Mouse (Mus musculus): ENCODE data around the gene Ss18l2.

The Ss18l2 gene

DNA sequence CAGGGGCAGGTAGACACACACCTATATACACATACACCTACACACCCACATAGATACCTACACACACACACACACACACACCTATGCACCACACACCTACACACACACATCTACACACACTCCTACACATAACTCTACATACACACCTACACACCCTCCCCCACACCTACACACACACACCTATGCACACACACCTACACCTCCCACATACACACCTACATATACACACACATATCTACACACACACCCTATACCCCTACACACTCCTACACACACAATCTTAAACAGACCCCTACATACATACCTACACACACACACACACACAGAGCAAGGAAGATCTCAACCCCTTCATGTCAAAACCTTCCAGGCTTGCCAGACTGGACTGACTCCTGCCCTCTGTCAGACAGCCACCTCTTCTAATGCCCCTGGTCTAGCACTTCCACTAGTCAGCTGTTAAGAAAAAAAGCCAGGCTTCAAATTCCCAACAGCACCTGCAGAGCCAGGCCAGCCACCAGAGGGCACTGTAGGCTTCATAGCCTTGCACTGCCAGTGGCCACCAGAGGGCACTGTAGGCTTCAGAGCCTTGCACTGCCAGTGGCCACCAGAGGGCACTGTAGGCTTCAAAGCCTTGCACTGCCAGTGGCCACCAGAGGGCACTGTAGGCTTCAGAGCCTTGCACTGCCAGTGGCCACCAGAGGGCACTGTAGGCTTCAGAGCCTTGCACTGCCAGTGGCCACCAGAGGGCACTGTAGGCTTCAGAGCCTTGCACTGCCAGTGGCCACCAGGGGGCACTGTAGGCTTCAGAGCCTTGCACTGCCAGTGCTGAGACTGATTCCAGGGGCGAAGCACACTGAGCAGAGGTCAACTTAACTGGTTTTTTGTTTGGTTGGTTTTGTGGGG lies 12.7 kb upstream of the Ss18l2 start:
- peak in 1 of 2 experiments; percentile 49 for DNase-seq (ENCODE audit: low spot score in 2 of 2)

DNA sequence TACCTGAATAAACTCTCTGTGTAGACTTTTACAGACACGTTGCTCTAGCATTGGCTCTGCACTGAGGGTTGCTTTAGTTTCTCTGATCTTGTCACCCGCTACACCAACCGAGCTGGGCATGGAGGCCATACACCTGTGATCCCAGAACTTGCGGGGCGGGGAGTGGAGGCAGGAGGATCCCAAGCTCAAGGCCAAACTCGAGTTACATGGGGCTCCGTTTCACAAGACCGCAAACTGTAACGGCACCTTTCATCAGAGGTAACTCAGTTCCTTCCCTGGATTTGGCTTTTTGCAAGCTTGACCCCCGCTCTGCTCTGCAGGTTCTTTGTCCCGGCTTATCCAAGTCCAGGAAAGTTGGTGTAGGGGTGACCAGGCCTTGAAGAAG lies 5.9 kb upstream of the Ss18l2 start:
- no peak for DNase-seq (ENCODE audit: low spot score in 2 of 2)

DNA sequence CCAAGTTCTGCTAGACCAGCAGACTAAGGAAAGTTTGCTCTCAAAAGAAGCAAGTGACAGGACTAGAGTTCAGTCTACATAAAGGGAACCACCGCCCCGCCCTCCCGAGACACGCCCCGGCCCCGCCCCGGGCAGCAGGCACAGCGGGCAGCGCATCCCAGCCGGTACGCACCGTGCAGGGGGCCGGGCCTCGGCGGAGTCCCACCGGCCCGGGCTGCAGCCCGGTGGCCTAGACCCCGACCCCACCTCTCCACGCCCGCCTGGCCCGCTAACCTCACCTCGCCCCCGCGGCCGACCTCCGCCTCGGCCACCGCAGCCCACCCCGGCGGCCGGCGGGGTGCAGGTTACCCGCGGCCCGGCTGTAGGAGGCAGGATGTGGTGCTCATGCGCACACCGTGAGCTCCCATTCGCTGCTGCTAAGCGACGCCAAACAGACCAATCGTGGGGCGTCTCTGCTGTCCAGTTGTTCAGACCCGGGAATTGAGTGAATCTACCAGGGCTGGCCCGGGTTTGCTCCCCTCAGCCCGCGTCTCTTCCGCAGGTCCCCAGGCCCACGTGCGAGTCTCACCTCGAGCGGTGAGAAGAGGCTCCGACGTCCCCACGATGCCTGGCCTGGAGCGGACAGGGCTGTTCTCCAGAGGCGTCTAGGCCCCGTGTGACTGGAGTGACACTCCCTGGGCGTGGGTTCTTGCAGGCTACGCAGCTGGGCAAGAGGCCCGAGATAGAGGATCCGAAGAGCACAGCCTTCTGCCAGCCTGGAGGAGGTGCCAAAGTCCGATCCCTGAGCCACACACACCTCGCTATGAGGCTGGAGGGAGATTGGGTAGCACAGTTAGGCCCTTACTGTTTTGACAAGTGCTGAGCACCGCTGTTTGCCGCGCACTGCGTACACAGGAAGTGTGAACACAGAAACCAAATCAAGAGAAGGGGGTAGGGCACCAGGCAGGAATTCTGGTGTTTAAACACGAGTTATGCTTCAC lies 5.2 kb upstream of the Ss18l2 start, which contains the start of gene Sec22c:
Sec22c (minus strand) TSS at position 845 of the 980 bp plus-strand sequence.
- peak; percentile 94 to 98 for DNase-seq (ENCODE audit: low spot score in 2 of 2)

DNA sequence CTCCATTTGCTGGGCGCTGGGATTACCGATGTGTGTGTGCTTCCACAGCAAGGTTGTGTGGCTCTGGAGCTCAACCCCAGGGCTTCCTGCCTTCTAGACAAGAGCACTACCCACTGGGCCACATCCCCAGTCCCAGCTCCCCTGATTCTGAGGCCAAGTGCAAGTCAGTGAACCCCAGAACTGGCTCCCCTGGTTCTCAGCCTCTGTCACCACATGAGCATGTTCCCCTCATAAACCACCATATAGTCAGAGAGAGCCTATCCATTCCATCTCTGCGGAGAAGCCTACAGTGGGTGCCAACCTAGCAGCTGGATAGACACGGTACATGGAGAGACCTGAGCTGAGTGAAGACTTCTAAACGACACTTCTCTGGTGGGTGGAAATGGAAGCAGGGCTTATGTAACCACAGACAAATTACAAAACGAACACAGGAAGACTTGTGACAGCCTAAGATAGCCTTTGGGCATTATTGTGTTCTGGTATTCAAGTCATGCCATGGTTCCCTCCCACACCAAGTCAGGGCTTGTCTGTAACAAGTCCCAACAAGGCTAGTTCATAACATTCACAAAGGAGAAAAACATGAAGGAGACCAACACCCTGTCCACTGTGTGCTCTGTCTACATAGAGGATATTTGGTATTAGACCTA lies 4.0 kb upstream of the Ss18l2 start:
- no peak for DNase-seq (ENCODE audit: low spot score in 2 of 2)

DNA sequence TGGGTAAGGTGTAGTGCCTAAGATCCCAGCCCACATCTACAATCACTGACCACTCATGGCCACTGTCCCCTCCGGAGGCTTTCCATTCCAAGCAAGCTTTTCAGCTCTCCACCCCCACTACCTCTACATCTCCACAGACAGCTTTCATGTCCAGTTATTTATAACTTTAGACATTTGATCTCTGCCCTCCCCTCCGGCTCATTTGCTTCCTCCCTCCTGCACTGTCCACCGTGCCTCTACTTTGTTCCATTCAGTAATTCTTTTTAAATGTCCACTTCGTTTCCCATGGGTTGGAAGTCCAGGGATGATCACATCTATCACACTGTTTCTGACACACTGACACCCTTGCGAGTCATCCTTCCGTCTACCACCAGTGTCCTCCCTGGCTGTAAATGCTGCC lies 2.3 kb upstream of the Ss18l2 start:
- DNase-seq (ENCODE audit: low spot score in 2 of 2) = no peak

DNA sequence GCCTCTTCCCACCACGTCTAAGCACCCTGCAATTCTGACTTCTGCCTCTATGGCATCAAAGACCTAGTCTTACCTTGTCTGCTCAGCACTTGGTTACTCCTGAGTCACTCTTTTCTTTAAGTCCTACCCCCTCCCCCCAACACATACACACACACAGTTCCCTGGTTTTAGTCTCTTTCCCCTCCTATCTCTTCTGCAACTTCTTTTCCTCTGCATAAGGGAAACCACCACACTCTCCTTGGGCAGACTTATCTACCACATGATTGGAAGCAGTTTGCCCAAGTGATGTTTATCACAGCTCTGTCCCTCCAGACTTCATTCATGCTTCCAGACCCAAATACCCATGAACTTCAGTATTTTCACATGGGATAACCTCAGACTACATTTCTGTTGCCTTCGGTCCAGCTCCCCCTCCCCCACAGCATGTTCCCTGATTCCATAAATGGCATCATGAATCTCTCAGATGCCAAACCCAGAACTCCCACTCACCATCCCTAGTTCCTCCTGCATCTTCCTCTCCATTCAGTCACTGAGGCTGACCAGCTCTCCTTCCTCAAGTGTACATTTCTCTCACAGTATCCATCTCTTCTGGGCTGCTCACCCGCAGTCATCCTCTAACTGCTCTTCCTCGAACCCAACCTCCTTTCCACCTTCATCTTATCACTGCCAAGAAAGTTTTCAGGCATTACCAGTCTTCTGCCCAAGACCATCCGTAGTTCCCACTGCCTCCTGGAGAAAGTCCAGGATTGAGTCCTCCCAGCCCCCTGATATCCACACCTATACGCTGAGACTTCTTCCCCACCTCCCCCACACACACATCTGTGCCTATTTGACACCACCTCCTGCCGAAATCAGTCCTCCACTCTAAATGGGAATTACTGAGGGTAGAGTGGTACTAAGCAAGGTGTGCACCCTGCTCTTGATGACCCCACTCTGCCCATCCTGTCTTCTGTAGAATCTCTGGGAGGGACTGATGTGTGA lies 1.3 kb upstream of the Ss18l2 start:
- DNase-seq (ENCODE audit: low spot score in 2 of 2) = no peak

DNA sequence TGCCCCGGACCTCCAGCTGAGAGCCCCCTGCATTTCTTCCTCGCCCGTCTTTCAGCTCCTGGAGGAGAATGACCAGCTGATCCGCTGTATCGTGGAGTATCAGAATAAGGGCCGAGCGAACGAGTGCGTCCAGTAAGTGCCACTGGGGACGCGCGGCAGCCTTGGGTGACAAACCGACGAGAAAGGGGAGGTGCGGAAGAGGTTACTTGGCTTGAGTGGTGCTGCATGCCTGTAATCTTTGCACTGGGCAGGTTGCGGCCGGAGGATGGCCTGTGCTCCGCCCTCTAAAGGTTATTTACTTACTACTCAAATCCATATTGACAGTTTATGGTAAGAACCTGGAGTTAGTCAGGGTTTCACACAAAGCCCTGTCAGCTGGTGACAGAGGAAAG lies 451 bp downstream of the Ss18l2 start:
- DNase-seq (ENCODE audit: low spot score in 2 of 2) = no peak

DNA sequence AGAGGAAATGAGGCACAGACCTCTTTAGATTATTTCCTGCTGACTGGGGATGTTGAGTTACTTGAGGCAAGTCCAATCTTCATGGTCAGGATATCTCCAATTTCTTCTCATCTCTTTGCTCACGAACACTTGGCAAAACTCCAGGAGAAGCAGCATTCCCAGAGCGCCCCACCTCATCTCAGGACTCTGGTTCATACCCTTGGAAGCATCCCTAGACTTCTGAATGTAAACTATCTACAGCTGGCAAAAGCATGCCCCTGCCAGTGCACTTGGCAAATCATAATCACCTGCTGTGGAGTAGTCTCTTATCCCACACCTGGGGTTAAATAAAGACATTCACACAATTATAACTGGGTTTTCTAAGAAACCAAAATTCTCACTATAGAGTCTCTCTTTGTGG lies 6.9 kb downstream of the Ss18l2 start:
- DNase-seq (ENCODE audit: low spot score in 2 of 2) = no peak

DNA sequence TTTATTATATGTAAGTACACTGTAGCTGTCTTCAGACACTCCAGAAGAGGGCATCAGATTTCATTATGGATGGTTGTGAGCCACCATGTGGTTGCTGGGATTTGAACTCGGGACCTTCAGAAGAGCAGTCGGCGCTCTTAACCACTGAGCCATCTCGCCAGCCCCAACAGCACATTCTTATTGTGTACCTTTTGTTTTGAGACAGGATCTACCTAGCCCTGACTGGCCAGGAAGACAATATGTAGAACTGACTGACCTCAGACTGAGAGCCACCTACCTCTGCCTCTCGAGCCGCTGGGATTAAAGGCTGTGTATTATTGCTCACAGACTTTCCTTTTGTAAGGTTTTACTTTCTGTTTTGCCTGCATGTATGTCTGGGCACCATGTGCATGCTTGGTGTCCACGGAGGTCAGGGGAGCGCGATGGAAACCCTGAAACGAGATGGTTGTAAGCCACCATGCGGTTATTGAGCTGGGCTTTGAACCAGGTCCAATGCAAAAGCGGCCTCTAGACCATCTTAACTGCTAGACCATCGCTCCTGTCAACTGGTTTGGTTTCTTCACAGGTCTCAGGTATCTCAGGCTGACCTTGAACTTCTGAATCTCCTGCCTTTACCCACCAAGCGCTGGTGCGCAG lies 8.1 kb downstream of the Ss18l2 start:
- DNase-seq (ENCODE audit: low spot score in 2 of 2) = no peak

DNA sequence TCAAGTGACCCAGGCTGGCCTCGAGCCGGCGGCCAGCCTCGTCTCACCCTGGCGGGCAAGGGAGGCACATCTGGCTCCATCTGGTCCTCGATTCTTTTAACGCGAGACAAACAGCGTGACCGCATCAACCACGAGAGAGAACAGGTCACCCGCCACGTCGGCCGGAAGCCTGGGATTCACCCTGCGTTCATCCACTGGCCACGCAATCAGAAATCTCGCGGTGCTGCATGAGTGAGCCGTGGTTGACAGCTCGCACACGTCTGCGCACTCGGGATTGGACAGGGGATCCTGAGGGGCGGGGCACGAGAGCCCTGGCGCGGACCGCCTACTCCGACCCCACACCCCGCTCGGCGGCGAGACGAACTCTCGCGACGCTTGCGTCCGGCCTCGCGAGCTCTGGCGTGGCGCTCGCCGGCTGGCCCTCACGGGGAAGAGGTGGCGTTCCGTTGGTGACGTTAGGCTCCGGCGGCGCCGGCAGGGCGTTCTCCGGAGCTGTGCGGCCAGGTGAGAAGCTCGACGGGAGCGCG lies 8.7 kb downstream of the Ss18l2 start, which contains the start of gene Nktr:
Nktr (plus strand) TSS at position 378 of the 527 bp plus-strand sequence.
- DNase-seq (ENCODE audit: low spot score in 2 of 2) = peak; percentile 98

DNA sequence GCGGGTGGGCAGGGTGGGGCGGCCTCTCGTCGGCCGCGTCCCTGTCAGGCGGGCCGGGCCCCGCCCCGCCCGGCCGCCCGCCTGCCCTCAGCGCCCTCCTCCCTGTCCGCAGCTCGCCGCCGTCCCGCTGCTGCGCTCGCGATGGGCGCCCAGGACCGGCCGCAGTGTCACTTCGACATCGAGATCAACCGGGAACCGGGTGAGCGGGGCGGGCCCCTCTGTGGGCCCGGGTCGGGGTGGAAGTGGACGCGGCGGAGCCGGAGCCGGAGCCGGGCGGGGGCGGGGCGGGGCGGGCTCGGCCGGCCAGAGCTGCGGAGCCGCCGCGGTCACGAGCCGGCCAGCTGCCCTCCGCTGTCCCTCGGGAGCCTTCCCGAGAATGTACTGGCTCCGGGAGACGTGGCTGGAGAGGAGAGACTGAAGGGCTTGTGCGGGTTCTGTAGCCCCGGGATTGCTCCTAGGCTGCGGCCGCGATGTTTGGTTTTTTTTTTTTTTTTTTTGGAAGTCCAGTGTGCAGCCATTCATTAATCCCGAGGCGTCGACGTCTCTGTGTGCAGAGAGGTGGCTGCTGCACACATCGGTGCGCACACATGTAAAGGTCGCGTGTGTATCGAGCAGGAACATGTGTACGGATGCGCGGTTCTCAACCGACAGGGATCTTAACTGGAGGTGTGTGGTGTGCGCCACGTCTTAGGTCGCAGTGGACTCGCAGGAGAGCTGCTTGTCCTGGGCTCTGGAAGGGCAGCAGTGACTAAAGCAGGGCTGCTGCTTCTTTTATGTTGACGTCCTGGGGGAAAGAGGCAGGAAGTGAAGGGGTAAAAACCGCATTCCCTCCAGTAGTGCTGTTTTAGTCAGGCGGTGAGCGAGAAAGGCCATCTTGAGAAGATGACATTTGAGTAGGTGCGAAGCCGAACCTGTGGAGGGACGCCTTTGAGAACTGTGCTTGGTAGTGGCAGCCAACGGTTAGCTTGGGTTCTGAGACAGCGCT lies 9.5 kb downstream of the Ss18l2 start:
- DNase-seq (ENCODE audit: low spot score in 2 of 2) = peak in 1 of 2 experiments; percentile 14

DNA sequence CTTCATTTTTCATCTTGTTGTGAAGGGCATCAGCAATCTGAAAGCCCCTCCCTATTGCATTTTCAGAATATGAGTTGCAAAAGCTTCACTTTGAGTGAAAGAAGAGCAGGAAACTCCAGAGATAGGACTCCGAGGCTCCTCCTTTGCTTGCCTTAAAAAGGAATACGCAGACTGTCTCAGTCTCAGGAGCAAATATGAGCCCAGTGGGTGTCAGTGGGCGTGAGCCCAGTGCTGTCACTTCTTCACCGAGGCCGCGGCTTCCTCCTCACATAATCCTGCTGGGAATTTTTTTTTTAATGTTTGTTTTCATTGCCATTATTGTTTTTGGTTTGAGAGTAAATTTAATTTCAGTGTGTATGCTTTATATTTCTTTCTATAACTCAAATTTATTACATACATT lies 30.4 kb downstream of the Ss18l2 start:
- no peak for DNase-seq (ENCODE audit: low spot score in 2 of 2)

DNA sequence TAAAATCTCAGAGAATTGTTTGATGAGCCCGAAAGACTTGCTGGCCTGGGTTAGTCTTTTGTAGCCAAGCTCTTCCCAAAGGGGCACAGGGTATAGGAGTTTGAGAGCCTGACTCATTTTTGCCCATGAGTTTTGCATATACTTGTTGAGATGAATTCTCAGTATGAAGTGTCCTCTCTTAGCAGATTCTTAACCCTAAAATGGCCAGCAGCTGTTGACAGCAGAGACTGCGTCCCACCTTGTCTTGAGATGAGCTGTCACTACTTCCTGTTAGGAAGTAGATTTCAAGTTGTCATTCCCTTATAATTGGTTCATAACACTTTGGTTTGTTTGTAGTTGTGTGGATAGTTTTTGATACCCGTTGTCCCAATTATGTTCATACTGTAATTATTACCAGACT lies 31.0 kb downstream of the Ss18l2 start:
- DNase-seq (ENCODE audit: low spot score in 2 of 2) = no peak

DNA sequence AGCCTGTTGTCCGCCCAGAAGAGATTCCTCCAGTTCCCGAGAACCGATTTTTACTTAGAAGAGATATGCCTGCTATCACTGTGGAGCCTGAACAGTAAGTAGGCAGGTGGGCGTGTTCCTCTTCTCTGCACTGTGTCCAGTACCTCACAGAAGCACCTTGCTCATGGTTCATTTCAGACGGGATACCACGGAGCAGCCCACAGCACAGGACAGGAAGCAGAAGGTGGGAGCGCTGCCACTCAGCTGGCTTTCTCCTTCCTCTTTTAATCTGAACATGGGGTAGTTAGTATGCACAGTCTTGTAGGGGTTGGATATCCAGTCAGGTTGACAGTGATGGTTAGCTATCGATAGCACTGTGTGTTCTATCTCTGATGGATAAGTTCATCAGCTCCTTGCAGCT lies 33.9 kb downstream of the Ss18l2 start:
- DNase-seq (ENCODE audit: low spot score in 2 of 2) = no peak

DNA sequence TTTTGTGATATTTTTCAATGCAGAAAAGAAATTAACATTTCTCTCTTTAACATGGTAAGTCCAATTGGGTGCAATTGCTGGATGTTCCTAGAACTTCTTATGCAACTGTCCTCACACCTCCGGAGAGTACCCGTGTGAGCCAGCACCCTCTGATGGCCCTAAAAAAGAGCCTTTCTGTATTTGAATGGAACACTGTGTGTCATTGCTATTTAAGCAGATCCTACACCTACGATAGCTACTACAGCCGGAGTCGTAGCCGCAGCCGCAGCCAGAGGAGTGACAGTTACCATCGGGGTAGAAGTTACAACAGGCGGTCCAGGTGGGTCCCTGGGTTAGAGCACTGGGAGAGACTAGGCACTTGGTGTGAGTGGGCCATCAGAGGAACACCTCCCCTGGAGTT lies 42.6 kb downstream of the Ss18l2 start:
- no peak for DNase-seq (ENCODE audit: low spot score in 2 of 2)

DNA sequence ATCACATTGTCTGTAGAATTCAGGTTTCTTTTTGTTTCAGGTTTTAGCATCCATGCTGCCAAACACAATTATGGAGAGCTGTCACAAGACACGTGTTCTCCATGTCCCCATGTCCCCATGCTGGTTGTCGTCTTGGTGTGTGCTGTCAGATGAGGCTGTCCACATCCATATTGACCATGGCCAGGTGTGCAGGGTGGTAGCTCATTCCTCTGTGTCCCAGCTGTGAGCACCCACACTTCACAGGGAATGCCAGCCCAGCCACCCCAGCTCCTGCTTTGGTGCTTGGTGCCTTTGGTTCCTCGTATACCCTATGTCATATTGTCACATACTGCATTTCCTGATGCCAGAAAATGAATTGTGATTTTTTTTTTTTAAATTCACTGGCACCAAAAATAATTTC lies 44.5 kb downstream of the Ss18l2 start:
- DNase-seq (ENCODE audit: low spot score in 2 of 2) = no peak

DNA sequence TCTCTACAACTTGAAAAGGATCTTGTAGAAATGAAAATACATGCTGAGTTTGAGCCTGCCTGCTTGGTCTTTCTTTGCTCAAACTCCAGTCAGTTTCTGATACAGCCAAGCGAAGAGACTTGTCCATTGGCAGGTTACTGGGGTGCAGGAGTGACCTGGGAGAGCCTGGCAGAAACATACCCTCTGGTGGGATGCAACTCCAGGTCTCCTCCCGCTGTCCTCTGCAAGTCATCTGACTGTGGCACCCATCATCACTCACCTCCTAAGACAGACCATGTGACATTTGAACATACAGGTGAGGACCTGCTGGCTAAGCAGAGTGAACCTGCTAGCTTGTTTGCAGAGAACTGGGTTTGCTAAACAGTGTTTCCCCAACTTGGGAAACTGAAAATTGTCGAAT lies 46.7 kb downstream of the Ss18l2 start:
- DNase-seq (ENCODE audit: low spot score in 2 of 2) = no peak

DNA sequence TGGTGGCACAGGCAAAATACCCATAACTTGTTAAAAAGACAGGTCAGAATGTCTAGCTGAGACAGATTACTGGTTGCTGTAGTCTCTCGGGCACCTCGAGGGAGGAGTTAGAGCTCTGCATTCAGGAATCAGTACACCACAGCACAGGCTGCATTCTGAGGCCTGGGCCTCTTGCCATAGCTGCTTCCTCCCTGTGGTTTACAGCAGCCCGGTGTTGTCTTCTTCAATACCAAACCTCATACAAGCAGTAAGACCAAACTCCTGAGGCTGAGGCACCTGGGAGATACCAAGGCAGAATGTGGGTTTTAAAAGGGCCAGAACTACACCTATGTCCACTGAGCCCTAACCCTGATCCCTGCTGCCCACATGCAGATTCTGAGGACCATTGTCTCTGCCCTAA lies 47.3 kb downstream of the Ss18l2 start:
- DNase-seq (ENCODE audit: low spot score in 2 of 2) = no peak

Data from heart, adult 9 months (tissue).